Mouse (Mus musculus): ENCODE results near the gene Nudt3.
"Not testable (repeated sequence)": the region's sequence is repeated elsewhere in the genome, so short reads cannot be mapped to it uniquely, and the experiment has no call there.

GRCm38 (mm10) chr17:27639851-27640250 is 16.6 kb upstream of the Nudt3 start:
- not testable (repeated sequence) for TF ChIP-seq CTCF (IDR thresholded peaks at IDR 0.05; ENCODE audit: low read depth, low read length); POLR2A (IDR thresholded peaks at IDR 0.05; ENCODE audit: borderline replicate concordance, low read depth, low read length)

Data from bone marrow macrophage, adult 2 months (primary cell).